Mouse (Mus musculus): ENCODE results near the gene Ankrd45.

DNA sequence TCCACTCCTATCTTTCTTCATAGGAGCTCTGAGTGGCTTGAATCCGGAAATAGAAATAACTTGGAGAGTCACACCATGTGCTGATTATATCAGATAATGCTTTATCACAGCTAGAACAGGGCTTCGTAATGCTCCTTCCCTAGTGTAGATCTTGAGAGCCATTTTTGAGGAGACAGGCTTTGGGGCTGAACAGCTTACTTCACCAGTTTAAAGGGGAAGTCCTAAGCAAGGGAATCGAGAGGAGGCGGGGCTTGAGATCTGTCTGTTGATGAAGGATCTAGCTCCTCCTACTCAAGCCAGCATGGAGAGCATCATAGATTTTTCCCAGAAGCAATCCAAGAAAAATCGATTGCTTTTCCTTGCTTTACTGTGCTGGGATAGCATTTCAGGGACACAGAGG is 57.4 kb downstream of the Ankrd45 start:
- TF ChIP-seq CTCF (IDR thresholded peaks at IDR 0.05; ENCODE audit: low read depth, low read length), result no peak
- no peak for TF ChIP-seq POLR2A (IDR thresholded peaks at IDR 0.05; ENCODE audit: insufficient read depth, low read length)

Data from ES-Bruce4 (cell line).